ENCODE assay signal across 10 mouse cellular contexts in the genomic region with DNA sequence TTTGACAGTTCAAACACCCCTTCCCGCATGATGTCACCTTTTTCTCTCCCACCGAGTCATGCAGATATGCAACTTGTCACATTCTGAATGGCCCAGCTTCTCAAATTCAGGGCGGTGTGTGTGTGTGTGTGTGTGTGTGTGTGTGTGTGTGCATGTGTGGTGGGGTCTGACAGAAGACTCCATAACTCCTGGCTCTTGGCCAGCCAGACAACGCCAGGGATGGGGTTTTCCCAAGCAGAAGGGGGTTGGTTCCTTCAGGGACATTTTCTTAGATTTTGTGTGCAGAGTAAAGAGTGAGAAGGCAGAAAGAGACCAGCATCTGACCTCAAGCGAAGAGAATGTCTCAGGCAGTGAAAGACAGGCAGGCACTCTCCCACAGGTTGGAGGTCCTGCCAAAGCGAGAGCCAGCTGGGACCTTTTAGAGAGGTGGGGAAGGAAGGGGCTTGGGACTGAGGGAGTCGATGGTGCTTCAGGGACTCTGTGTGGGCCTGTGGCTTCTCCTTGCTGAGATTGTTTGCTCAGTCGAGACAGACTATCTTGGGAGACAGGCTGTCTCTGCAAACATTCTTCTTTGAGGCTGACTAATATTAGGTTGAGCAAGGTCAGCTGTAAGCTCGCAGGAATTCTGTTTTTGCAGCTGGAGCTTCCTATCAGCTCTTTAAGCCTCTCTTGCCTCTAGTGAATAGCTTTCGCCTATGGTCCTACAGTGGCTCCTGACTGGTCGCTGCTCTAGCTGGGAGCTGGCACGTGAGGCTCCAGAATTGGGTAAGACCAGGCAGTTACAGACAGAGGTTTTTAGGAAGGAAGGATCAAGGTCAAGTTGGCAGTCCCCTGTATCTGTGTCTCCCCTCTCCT. TPM values are rescaled to one million over a fixed set of nuclear protein-coding genes. Genes with fewer than 3 reads are reported as not detected.
A peak's percentile ranks its signal among the peaks of the same experiment; 100 is the strongest.
DNase-seq lines count a peak whose midpoint lies in the region; ATAC-seq and TF ChIP-seq lines count a peak whose summit lies in the region.
"Had no signal": no experiment of that assay in that cellular context is flagged by ENCODE, and none has a peak within 500 bp of the region (broad histone marks: within the 10 kb centered on the region; RNA-seq: fewer than 3 reads in every experiment).

No protein-coding gene starts in this region.

- H3K36me3 ChIP-seq in kidney, embryonic 15.5 days = no peaks in the 10 kb centered on the region
- H3K36me3 ChIP-seq in hindbrain, postnatal 0 days (ENCODE audit: insufficient read depth, low read length) = no peaks in the 10 kb centered on the region

- DNase-seq in kidney, postnatal 36 days = no peak
- DNase-seq in Muller cell, postnatal 12 days (ENCODE audit: inconsistent ontology term) = peak; percentile 33
- DNase-seq in brain, adult 2 months (ENCODE audit: low read depth, low spot score) = peak; percentile 49
- DNase-seq in hindbrain, postnatal 0 days (ENCODE audit: low spot score) = no peak
- DNase-seq in right cerebral cortex, adult 18-20 months = no peak
- no peak for DNase-seq in frontal cortex, postnatal 10 days (ENCODE audit: low spot score in 2 of 2)
- DNase-seq: lung, postnatal 10 days; spleen, adult 18-20 months had no signal

- no peak overlapping the region for H3K4me3 ChIP-seq in kidney, embryonic 15.5 days (replicated peaks)
- H3K4me3 ChIP-seq in hindbrain, postnatal 0 days (ENCODE audit: low read length) = no peak overlapping the region

- peaks cover 5% of the 10 kb centered on the region; the same call in 1 of the 2 replicates for H3K4me1 ChIP-seq in kidney, embryonic 15.5 days
- 0 out of 2 replicates have a peak, but pooled peaks cover 11% of the 10 kb centered on the region for H3K4me1 ChIP-seq in hindbrain, postnatal 0 days (ENCODE audit: insufficient read depth, low read length)

- ATAC-seq in kidney, embryonic 15.5 days (replicated peaks; ENCODE audit: low FRiP score) = 0 out of 2 replicates have a peak, but pooled peaks have one; percentile 25
- ATAC-seq in hindbrain, postnatal 0 days = no peak

- no peak for TF ChIP-seq CTCF in hindbrain, postnatal 0 days (IDR thresholded peaks at IDR 0.05; ENCODE audit: low read depth)

- H3K4me2 ChIP-seq in kidney, embryonic 15.5 days = no peak overlapping the region
- no peak overlapping the region for H3K4me2 ChIP-seq in hindbrain, postnatal 0 days (ENCODE audit: low read depth, low read length)

- no peaks in the 10 kb centered on the region for H3K9me3 ChIP-seq in kidney, embryonic 15.5 days (replicated peaks)
- no peaks in the 10 kb centered on the region for H3K9me3 ChIP-seq in hindbrain, postnatal 0 days (ENCODE audit: low read length)

- 34% methylated on average over 12 of the region's 12 CpGs for WGBS in kidney, embryonic 15.5 days
- 50% methylated on average over 12 of the region's 12 CpGs for WGBS in hindbrain, postnatal 0 days

- peak overlapping the region; percentile 85 for H3K27ac ChIP-seq in kidney, embryonic 15.5 days
- H3K27ac ChIP-seq in hindbrain, postnatal 0 days = 0 out of 2 replicates have a peak overlapping the region, but pooled peaks have one; percentile 1

- no peak overlapping the region for H3K9ac ChIP-seq in kidney, embryonic 15.5 days
- no peak overlapping the region for H3K9ac ChIP-seq in hindbrain, postnatal 0 days (replicated peaks; ENCODE audit: low read length)

- 0 out of 2 replicates have a peak, but pooled peaks cover 3% of the 10 kb centered on the region for H3K27me3 ChIP-seq in kidney, embryonic 15.5 days
- no peaks in the 10 kb centered on the region for H3K27me3 ChIP-seq in hindbrain, postnatal 0 days (ENCODE audit: insufficient read depth, low read length)

RNA-seq across cellular contexts. Expression of a gene that starts 14.5 kb away (rescaled TPM):
- polyA plus RNA-seq in kidney, embryonic 15.5 days (2015; fragmentation: Nextera tagmentation; extraction: Ambion mirVana) = 1.5 and 10.1 TPM in 2 replicates
- 257 and 298 TPM in 2 replicates for total RNA-seq in hindbrain, postnatal 0 days (2014; rRNA removed)
- 394 and 396 TPM in 2 replicates for polyA plus RNA-seq in hindbrain, postnatal 0 days (2015; fragmentation: Nextera tagmentation; extraction: Ambion mirVana)
- total RNA-seq: gastrocnemius, postnatal 4 days had no signal

RNA-seq across cellular contexts. Expression of a gene that starts 25.1 kb away (rescaled TPM):
- polyA plus RNA-seq in kidney, embryonic 15.5 days (2015; fragmentation: Nextera tagmentation; extraction: Ambion mirVana) = 136 and 153 TPM in 2 replicates
- 143 and 175 TPM in 2 replicates for total RNA-seq in hindbrain, postnatal 0 days (2014; rRNA removed)
- polyA plus RNA-seq in hindbrain, postnatal 0 days (2015; fragmentation: Nextera tagmentation; extraction: Ambion mirVana) = 120 and 131 TPM in 2 replicates

RNA-seq across cellular contexts. Expression of a gene that starts 28.4 kb away (rescaled TPM):
- 0.48 and 2.3 TPM in 2 replicates for polyA plus RNA-seq in kidney, embryonic 15.5 days (2015; fragmentation: Nextera tagmentation; extraction: Ambion mirVana)
- total RNA-seq in hindbrain, postnatal 0 days (2014; rRNA removed) = 120 and 132 TPM in 2 replicates
- polyA plus RNA-seq in hindbrain, postnatal 0 days (2015; fragmentation: Nextera tagmentation; extraction: Ambion mirVana) = 46.0 and 48.3 TPM in 2 replicates

RNA-seq across cellular contexts. Expression of a gene that starts 56.5 kb away (rescaled TPM):
- polyA plus RNA-seq in kidney, embryonic 15.5 days (2015; fragmentation: Nextera tagmentation; extraction: Ambion mirVana) = 33.8 and 38.6 TPM in 2 replicates
- total RNA-seq in hindbrain, postnatal 0 days (2014; rRNA removed) = 33.3 and 48.0 TPM in 2 replicates
- 62.6 and 64.5 TPM in 2 replicates for polyA plus RNA-seq in hindbrain, postnatal 0 days (2015; fragmentation: Nextera tagmentation; extraction: Ambion mirVana)

Comparison
In these comparisons a context has a peak if more than half of its experiments do, and no peak if none do; other contexts are left out.
1. DNase-seq: peak in Muller cell, postnatal 12 days (single experiment) and brain, adult 2 months (single experiment); none in kidney, postnatal 36 days (0 of 2), hindbrain, postnatal 0 days (single experiment), right cerebral cortex, adult 18-20 months (single experiment) and frontal cortex, postnatal 10 days (0 of 2).
2. RNA of a gene that starts 14.5 kb away (polyA plus RNA-seq): 394 to 396 TPM in hindbrain, postnatal 0 days; 1.5 to 10.1 TPM in kidney, embryonic 15.5 days; every median in the first group is over 10 times any median in the second.
3. RNA of a gene that starts 28.4 kb away (polyA plus RNA-seq): 46.0 to 48.3 TPM in hindbrain, postnatal 0 days; 0.48 to 2.3 TPM in kidney, embryonic 15.5 days; every median in the first group is over 10 times any median in the second.